Mouse (Mus musculus) layer of hippocampus, adult 8-10 months (tissue): ENCODE data around the gene Arid3b. TPM values are rescaled to one million over a fixed set of nuclear protein-coding genes. Genes with fewer than 3 reads are reported as not detected.
A peak's percentile ranks its signal among the peaks of the same experiment; 100 is the strongest.
"Not testable (repeated sequence)": the region's sequence is repeated elsewhere in the genome, so short reads cannot be mapped to it uniquely, and the experiment has no call there.

Experiments used
- DNase-seq, 2 experiments: peaks; one replicate each; pipeline ENCODE4 v3.0.0; 2022; ENCODE audit warnings: low spot score in 2 of 2
- total RNA-seq, 4 experiments: library from RNA; stranded (reverse); gene quantifications; 2 replicates each; pipeline ENCODE4 v1.2.4; 2022

The Arid3b gene
- 10 to 100 TPM in 1 of 4 experiments, 1 to 10 TPM in 3; 7.5 to 11.5 (median 7.7) TPM for total RNA-seq

DNA sequence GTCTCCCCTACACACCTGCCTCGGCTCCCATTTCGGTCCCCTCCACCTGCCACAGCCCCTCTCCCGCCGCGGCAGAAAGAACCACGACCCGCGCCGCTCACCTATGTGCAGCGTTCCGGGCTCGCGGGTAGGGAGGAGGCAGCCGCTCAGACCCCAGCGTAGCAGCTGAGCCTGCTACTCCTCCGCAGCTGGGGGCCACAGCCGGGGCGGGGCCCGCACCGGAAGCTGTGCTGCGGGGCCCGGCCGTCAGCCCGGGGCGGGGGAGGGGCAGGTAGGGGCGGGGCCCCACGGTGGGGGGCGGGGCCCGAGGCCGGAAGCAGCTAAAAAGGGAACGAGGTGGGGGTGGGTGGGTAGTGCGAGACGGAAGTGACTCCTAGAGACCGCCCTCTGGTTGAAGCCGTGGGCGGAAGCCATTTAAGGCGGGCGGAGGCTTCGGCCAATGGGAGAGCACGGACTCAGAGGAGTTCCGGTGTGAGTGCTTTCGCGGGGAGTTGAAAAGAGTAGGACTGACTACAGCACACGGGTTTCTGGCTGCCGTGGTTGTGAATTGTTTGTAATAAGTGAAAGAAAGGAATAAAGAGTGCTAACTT, at the start of gene Arid3b:
Gene Arid3b, minus strand, starts transcription at position 213 of the 590 bp plus-strand sequence.
- peak; percentile 92 to 94 for DNase-seq

DNA sequence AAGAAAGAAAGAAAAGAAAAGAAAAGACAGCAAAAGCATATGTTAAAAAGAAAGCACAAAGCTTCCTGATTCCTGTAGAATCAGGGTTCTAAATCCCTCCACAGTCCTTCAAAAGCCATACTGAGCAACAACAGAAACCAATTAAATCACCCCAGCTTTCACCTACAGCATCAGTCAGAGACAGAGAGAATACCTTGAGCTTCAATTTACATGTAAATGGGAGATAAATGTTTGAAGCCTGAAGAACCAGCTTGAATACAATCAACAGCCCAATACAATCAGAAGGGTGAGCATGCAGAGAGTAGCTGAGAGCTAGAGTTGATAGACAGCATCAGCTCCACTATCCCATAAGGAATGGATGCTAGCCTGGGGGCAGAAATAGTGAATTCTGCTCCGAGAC, 46.8 kb upstream of the Arid3b start:
- no peak for DNase-seq

DNA sequence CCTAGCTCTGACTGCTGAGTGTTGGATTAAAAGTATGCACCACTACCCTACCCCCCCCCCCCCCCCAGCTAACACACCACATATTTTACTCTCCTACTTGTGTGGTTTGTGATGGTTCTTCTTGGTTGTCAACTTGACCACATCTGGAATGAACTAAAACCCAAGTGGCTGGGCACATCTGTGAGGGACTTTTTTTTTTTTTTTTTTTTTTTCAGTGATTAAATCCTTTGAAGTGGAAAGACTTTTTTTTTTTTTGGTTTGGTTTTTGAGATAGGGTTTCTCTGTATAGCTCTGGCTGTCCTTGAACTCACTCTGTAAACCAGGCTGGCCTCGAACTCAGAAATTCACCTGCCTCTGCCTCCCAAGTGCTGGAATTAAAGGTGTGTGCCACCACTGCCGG, 45.2 kb upstream of the Arid3b start:
- DNase-seq: not testable (repeated sequence)

GRCm38 (mm10) chr9:57880278-57880677, 43.7 kb upstream of the Arid3b start:
- DNase-seq: no peak

GRCm38 (mm10) chr9:57879213-57879612, 42.6 kb upstream of the Arid3b start:
- no peak for DNase-seq

- no peak for DNase-seq
Observed at GRCm38 (mm10) chr9:57874994-57875393, 38.4 kb upstream of the Arid3b start.

GRCm38 (mm10) chr9:57874134-57874533, 37.5 kb upstream of the Arid3b start:
- DNase-seq: no peak

DNA sequence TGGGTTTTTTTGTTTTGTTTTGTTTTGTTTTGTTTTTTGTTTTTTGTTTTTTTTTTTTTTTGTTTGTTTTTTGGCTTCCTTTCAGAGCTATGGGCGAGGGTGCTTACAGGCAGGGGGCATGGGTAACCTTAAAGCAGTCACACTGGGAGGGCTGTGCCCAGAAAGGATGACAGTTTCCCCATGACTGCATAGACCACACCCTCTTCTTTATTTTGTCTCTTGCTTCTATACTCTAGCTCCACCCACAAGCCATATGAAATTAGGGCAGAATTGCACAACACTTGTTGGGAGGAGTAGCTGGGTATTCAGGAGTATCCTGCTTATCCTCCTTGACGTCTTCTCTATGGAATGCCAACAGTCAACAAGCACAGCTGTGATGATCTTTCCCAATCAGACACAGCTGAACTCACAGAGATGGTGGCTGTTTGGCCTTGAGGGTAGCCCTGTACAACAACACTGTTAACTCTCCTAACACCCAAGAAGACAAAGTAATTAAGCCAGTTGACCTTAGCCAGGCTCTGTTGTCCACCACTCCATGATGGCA, 33.8 kb upstream of the Arid3b start:
- DNase-seq: no peak

- no peak for DNase-seq
Observed at GRCm38 (mm10) chr9:57868767-57869166, 32.2 kb upstream of the Arid3b start.

- no peak for DNase-seq
Observed at GRCm38 (mm10) chr9:57867880-57868279, 31.3 kb upstream of the Arid3b start.

DNA sequence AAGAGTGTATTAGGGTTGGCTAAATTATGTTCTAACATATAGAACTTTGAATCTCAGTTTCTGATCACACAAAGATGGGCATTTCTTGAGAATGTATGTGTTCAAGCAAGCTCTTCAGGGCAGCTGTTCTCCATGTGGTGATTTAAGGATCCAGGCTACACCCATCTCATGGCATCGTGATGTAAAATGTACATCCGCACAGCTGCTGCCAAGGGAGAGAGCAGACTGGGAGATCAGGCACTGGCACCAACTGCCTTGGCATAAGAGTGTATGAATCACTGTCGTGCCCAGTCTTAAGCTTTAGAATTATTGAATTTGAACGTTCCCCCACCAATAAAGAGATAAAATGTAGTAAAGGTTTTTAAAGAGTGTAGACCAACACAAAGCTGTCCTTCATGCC, 30.6 kb upstream of the Arid3b start:
- DNase-seq: peak; percentile 12 to 13

DNA sequence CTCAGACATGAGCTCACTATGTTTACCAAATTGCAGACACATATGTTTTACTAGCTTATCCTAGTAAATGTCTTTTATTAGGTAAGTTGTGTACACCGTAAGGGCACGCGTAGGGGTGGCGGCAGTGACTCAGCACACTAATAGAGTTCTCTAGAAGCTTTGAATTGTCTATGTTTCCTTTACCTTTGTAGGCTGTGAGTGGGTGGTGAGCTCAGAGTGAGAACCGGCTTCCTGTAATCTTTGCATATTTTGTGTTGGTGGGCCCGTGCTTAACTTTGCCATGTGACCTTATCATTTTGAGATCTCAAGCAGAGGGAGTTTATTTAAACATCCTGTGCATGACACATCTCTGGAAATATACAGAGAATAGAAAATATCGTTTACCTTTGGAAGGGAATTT, 29.9 kb upstream of the Arid3b start:
- no peak for DNase-seq

- no peak for DNase-seq
Observed at GRCm38 (mm10) chr9:57864336-57864735, 27.7 kb upstream of the Arid3b start.

- peak; percentile 60 to 68 for DNase-seq
Observed at GRCm38 (mm10) chr9:57861951-57862471, 25.4 kb upstream of the Arid3b start.

DNA sequence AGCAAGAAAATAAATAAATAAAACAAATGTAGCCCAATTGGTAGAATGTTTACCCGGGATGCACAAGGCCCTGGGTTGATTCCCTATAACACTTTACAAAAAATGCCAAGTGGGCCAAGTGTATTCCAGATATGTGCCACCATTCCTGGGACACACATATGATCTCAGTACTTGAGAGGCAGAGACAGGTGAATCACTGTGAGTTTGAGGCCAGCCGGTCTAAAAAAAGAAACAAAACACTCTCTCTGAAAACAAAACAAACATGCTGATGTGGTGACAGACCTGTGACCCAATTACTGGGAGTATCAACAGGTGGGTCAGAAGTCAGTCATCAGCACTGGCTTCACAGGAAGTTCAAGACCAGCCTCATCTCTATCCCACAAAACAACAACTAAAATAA, 19.9 kb upstream of the Arid3b start:
- no peak for DNase-seq

GRCm38 (mm10) chr9:57854280-57854679, 17.7 kb upstream of the Arid3b start:
- no peak for DNase-seq

DNA sequence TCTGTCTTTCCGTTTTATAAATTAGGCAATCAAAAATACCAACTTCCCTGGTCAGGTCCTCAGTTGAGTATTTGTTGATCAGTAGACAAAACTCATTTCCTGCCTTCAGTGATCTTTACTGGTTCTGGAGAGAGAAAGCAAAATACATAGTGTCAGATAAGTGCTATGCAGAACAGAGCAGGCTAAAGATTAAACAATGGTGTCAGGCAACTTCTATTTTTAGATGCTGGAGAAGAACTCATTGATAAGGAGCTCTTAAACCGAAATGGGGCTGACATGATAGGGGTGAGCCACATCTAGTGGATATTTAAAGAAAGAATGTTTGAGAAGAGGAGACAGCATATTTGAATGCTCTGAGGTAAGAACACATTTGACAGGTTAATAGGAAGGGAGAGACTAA, 2.4 kb upstream of the Arid3b start:
- DNase-seq: no peak

DNA sequence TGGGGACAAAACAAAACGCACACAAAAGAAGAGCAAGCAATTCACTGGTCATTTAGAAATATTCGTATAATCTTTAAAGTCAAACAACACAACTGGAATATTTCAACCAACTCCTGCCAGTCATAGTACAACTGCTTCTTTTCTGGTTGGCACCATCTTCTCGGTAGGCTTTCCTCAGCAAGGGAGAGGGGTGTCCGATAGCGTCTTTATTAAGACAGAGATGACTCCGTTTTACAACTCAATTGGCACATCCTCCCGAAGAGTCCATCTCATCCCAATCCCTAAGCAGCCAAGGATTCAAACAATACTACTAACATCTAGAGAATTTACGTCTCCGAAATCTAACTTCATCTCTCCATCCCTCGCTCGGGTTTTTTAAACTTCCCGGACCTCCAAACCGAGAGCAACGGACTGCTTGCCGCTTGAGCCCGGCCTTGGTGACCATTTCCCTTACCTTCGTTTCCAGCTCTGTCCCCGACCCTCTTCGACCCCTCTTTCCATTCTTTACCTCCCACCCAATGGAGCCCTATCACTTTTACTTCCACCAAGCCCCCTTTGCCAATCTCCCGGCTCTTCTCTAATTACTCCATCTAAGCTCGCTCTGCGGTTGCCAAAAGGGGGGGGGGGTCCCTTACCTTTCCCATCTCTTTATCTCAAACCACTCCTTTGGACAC, 615 bp downstream of the Arid3b start:
- no peak for DNase-seq

- no peak for DNase-seq
Observed at GRCm38 (mm10) chr9:57834629-57835417, 1.8 kb downstream of the Arid3b start.

DNA sequence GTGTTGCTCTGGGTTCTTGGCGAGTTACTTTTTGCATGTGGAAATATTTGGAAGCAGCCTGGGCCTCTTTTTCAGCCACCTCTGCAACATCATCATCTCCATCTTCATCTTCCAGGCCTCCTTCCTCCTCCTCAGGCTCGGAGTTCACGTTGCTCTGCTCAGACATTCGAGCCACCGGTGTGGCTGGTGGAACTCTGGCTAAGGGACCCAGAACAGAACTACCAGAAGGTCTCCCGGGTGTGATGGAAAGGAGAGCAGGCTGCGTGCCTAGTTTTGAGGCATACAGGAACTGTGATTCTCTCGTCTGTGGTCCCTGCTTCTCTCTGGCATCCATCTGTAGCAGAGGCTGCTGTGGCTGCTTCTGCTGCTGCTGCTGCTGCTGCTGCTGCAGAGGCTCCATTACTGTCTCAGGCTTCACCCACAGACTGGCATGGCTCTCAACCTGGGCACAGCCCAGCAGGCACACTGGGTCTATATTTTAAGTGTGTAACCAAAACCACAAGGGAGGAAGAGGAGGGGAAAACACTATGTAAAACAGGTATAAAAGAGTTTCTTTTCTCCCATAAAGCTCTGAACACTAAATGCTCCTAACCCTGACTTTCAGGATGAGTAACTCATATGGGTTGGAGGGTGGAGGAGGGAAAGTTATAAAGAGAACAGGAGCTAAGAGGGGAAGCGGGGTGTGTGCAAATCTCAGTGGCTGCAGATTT, 2.7 kb downstream of the Arid3b start:
- no peak for DNase-seq
